8 mouse cellular contexts compared by ENCODE assay signal in the genomic region with DNA sequence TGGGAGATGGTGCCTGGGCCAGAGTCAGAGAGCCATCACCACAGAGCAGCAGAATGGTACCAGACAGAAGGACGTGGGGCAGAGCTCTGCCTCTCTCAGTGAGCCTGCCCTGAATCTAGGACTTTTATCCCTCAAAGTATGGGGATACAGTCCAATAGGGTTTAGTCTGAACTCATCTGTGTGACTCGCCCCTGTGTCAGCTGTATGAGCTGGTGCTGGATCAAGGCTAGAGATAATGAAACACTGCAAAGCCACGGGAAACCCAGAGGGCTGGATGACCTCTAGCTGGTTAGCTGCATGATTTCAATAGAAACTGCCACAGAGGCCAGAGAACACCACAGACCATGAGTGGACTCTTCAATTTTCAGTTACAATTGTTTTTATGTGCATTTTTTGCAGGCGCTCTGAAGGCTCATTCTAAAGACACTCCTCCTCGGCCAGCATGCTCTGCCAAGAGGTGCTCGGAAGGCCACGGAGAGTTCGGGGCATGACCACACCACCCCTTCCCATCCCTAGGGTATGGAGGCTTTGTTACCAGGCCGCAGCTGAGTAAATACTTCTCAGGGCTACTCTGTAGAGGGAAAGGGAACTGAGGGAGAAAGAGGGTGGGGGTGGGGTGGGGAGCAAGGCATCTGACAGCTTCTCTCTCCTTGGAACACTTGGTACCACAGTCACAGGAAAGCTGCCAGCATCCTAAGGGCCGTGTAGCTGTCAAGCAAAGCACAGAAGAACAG. TPM values are rescaled to one million over a fixed set of nuclear protein-coding genes. Genes with fewer than 3 reads are reported as not detected.
DNase-seq lines count a peak whose midpoint lies in the region; ATAC-seq lines count a peak whose summit lies in the region.

No protein-coding gene starts in this region.

- DNase-seq in adrenal gland, adult (ENCODE audit: inconsistent age in 2 of 2, low spot score in 1 of 2) = peak; percentile 68 to 83
- no peak for DNase-seq in adrenal gland, postnatal 4 days (ENCODE audit: low spot score in 2 of 2)
- DNase-seq in urinary bladder, postnatal 14 days (ENCODE audit: low spot score) = peak; percentile 50
- DNase-seq in urinary bladder, postnatal 36 days (ENCODE audit: low spot score in 2 of 2) = no peak
- peak; percentile 46 for DNase-seq in lung, postnatal 25 days (ENCODE audit: low spot score)
- no peak for DNase-seq in spleen, postnatal 10 days (ENCODE audit: low spot score in 2 of 2)
- DNase-seq in layer of hippocampus, postnatal 25 days (ENCODE audit: extremely low spot score in 1 of 2, low spot score in 1 of 2) = no peak

- ATAC-seq in activated CD4-positive, CD25-positive, alpha-beta regulatory T cell, adult 4 months = no peak

RNA-seq across cellular contexts. Expression of a gene that starts 48.0 kb away (rescaled TPM):
- total RNA-seq in adrenal gland, postnatal 4 days (2021) = 100 to 1,000 TPM; 112 to 119 TPM
- total RNA-seq in layer of hippocampus, postnatal 25 days (2021) = 10 to 100 TPM; 68.4 to 77.3 TPM
- 10 to 100 TPM; 73.1 to 85.9 TPM for polyA plus RNA-seq in activated CD4-positive, CD25-positive, alpha-beta regulatory T cell, adult 4 months (2017; shearing (Covaris generic))

RNA-seq across cellular contexts. Expression of a gene that starts 57.0 kb away (rescaled TPM):
- 100 to 1,000 TPM; 111 to 112 TPM for total RNA-seq in adrenal gland, postnatal 4 days (2021)
- total RNA-seq in layer of hippocampus, postnatal 25 days (2021) = 10 to 100 TPM; 25.9 to 30.6 TPM
- polyA plus RNA-seq in activated CD4-positive, CD25-positive, alpha-beta regulatory T cell, adult 4 months (2017; shearing (Covaris generic)) = 1 to 10 TPM in 1 of 2 experiments, under 1 TPM in 1; 0.61 to 1.0 TPM

Comparison
In these comparisons a context has a peak if more than half of its experiments do, and no peak if none do; other contexts are left out.
1. DNase-seq: peak in adrenal gland, adult (2 of 2), urinary bladder, postnatal 14 days (single experiment) and lung, postnatal 25 days (single experiment); none in adrenal gland, postnatal 4 days (0 of 2), urinary bladder, postnatal 36 days (0 of 2), spleen, postnatal 10 days (0 of 2) and layer of hippocampus, postnatal 25 days (0 of 2).